Mouse (Mus musculus): ENCODE results near the gene Spry1.
"Not testable (repeated sequence)": the region's sequence is repeated elsewhere in the genome, so short reads cannot be mapped to it uniquely, and the experiment has no call there.

The Spry1 gene

DNA sequence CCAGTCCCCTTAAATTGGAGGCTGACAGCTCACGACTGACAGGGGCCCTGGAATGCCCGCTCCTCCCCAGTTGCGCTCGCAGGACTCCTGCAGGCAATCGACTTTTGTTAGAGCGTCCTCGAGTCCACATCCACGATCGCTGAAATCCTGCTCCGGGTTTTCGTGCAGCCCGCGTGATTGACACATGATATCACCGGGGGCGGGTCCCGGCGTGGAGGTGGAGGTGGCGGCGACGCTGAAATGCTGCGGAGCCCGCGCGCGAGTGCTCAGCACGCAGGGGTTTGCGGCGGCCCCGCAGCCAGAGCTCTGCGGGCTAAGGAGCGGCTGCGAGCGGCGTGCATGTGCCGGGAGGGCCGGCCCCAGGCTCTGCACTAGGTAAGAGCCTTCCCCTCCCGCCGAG is at the start of gene Spry1:
Spry1 (plus strand) TSS at position 258 of the 400 bp plus-strand sequence.
- peak; percentile 97 for DNase-seq

DNA sequence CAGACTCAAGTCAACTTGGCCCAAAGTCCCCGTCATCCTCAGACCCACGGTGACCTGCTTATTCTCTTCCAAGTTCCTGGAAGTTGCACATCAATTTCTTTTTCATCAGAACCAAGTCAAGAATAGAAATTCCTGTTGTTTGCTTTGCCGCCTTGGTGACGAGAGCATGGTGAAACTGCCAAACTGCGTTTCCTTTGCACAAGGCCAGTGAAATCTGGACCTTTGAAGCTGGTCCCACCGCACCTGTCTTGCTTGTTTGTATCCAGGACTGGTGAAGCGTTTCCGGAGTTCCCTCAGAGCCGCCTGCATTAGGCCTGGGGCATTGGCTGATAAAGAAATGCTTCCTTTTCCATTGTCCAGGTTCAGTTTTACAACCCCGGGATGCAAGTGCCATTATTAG is 44.0 kb upstream of the Spry1 start:
- DNase-seq, result no peak

DNA sequence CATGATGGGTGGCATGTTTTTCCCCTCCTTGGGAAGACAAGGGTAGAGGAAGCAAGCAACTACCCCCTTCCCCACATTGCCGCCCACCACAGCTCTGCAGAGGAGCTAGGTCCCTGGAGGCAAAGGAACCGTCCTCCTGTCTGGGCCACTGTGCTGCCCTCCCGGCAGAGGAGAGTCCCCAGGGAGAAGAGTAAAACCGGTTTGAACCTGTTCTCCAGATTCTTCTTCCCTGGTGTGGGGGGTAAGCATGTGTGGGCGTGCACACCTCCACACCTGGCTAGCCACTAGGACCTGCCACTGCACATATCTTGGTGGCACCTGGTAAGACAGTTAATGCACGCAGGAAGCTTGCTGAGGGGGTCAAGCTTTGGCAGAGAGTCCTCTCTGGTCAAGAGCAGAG is 43.2 kb upstream of the Spry1 start:
- no peak for DNase-seq

GRCm38 (mm10) chr3:37597200-37597599 is 42.5 kb upstream of the Spry1 start:
- no peak for DNase-seq

GRCm38 (mm10) chr3:37599641-37600040 is 40.1 kb upstream of the Spry1 start:
- DNase-seq, result not testable (repeated sequence)

DNA sequence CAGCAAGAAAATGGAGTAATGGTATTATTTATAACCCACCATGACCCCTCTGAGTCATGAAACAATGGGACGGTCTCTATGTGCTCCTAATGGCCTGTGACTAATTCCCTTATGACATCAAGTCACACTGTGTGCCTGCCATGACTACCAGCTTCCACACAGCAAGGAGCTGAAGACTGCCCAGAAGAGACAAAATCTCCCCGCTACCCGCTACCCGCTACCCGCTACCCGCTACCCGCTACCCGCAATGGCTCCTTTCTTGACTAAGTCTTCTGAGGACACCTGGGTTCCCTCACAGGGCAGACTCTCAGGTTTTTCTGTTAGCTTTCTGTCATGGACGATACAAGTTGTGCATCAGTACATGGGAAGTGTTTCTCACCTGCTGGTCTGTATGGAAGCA is 37.4 kb upstream of the Spry1 start:
- DNase-seq, result no peak

GRCm38 (mm10) chr3:37602890-37603289 is 36.9 kb upstream of the Spry1 start:
- DNase-seq, result no peak

DNA sequence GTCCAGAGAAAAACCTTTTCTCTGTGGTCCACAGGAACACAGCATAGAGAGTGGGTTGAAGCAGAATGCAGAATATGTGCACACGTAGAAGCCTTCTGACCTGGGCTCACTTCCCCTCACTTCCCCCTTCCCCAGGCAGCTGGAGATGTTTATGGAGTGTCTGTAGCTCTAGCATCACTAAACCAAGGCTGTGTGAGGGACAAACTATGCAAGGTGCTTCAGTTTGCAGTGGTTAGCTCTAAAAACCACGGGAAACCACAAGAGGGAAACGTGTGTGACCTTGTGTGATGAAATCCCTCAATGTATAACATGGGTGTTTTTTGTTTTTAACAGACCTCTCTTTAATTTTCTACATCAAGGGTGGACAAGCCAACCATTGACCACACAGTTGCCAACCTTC is 36.2 kb upstream of the Spry1 start:
- DNase-seq, result no peak

- peak; percentile 37 for DNase-seq
These were observed 34.5 kb upstream of the Spry1 start for GRCm38 (mm10) chr3:37604976-37605875.

DNA sequence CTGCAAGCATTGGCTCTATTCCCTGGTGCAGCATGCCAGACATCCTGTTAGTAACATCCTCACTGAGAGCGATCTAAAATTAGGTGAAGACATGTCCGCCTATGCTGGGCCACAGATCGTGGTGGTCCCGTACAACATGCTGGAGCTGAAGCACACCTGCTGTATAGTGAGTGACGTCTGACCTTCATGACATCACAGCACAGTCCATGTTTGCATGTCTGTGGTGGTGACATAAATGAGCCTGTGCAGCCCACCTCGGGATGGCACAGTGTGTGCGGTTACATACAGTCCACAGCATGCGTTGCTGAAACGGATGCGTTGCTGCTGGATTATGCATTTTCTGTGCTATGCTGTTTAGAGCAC is 33.9 kb upstream of the Spry1 start:
- peak; percentile 31 for DNase-seq

DNA sequence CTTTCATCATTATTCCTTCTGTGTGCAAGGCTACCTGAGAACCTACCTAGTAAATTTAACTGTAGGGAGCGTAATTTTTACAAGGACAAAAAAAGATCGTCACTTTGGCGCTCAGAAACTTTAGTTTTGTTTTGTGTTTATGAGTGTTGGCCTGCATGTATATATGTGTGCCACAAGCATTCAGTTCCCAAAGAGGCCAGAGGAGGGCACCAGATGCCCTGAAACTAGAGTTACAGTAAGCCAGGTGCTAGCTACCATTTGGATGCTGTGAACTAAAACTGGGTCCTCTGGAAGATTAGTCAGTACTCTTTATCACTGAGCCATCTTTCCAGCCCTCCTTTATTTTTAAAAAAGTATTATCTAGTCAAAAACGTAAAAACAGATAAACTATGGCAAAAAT is 30.8 kb upstream of the Spry1 start:
- DNase-seq, result peak; percentile 42

DNA sequence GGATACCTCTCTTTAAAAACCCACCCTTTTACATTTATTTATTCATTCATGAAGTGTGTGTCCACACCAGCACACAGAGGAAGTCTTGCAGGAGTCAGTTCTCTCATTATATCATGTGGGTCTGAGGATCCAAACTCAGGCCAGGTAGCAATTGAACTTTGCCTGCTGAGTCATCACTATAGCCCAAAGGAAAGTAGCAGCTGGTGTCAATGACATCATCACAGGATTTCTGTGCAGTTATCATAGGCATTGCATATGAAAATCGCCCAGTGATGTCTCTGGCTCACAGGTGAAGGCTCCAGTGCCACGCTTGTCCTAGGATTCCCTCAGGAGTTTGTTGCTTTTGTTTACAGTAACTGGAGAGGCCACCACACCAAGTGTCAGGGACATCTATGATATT is 29.1 kb upstream of the Spry1 start:
- no peak for DNase-seq

DNA sequence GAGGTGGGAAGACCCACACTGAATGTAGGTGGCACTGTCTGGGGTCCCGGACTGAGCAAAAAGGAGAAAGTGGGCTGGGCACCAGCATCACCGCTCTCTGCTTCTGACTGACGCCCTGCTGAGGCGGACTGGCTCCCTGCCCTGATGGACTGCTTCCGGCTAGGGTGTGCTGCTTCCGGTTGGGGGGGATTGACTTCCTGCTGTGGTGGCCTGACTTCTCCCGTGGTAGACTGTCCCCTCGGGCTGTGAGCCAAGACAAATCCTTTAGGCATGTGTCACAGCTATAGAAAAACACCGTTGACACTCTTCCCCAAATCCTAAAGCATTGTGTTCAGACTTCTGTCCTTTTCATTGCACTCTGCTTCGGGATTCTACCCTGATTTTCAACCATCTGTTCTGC is 26.0 kb upstream of the Spry1 start:
- peak; percentile 49 for DNase-seq

GRCm38 (mm10) chr3:37614878-37615650 is 24.7 kb upstream of the Spry1 start:
- no peak for DNase-seq

DNA sequence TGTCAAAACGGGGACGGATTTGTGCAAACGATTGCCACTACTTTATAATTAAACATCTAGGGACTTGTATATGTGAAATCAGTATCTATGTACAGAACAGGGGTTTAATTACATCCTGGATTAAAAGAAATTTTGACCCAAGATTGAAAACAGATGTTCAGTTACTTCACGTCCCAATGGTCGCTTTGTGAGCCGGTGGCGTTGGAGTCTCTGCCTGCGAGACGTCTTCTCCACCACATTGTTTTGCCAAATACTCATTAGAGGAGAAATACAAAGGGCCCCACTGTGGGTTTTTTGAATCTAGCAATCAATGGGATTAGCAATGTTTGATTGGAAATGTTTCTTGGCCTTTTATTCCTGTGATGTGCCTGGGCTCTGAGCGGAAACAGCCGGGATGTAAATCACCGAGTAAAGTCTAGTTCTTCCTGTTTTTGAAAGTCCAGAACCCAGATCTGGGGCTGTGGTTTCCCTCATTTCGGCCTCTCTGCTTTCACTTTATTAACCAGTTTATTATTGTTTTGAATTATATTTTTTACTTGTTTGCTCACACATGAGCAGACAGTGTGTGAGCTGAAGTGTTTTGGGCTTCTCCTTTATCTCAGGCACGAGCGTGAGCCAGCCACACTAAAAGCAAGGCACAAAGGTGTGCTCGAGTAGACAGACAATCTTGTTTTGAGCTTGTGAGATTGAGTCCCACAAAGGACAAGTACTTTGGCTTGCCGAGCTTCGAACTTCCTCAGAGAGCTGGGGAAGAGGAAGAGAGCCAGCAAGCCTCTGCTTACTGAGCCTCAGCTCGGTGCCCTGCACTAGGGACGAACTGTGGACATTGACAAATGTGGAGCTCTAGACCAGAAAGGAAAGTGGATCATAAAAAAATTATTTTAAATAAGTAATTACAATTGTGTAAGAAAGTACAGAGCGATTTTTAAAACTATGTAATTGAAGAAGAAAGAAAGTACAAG is 22.9 kb upstream of the Spry1 start:
- no peak for DNase-seq

GRCm38 (mm10) chr3:37632246-37632645 is 7.5 kb upstream of the Spry1 start:
- no peak for DNase-seq

DNA sequence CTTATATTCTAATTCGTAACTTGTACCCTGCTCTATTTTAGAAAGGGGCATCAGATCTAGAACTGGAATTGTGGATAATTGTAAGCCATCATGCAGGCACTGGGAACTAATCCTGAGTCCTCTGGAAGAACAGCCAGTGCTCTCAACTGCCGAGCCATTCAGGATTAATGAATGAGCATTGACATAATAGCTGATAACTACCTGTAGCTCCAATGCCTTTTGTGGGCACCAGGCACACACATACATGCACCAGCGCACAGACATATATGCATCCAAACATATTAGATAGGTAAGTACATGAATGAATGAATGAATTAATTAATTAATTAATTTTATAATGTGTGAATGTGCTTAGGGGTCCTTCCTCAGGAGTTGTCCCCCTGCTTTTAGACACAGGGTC is 7.0 kb upstream of the Spry1 start:
- DNase-seq, result no peak

DNA sequence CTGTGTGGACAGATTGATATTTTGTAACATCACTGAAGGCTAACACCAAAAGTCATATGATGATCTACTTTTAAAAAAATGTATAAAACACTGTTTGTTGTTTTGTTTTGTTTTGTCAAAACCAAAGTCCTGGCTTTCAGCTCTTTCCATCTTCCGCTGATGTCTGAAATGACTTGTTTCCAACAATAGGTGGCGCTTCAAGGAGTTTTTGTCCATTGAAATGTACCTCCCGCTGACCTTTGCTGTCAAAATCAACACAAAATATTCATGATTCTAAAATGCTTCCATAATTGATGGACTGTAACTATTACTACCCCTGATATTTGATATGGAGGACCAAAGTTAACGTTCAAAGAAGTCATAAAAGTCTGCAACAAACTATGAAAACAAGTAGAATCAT is 5.1 kb upstream of the Spry1 start:
- DNase-seq, result no peak

DNA sequence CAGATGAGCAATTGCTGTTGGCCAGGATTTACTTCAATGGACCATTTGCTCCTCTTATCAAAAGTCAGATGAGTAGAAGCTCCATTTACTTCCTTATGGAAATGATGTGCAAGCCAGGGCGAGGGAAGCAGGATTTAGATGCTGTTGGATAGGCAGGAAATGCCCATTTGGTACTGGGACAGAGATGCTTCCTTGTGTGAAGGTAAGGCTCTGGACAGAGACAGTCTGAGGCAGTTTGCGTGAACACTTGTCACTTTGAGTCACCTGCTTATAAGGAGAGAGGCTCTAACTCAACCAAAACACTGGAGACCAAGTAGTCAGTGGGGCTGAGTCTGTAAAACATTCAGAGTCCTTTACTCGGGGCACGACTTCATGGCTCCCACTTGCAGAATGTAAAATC is 2.8 kb upstream of the Spry1 start:
- no peak for DNase-seq

- DNase-seq, result no peak
These were observed 495 bp downstream of the Spry1 start for GRCm38 (mm10) chr3:37640162-37640721.

GRCm38 (mm10) chr3:37640810-37641209 is 1.1 kb downstream of the Spry1 start:
- peak; percentile 88 for DNase-seq

Data from lung, postnatal 36 days (tissue).